Mouse (Mus musculus): ENCODE measurements around the gene Gipc3. TPM values are rescaled to one million over a fixed set of nuclear protein-coding genes. Genes with fewer than 3 reads are reported as not detected.

Gipc3 gene
- polyA plus RNA-seq, 1 experiment from 2014 or later, result 0.06 TPM

GRCm38 (mm10) chr10:81366477-81367206 is 23.6 kb upstream of the Gipc3 start:
- Histone ChIP-seq H3K4me1 (replicated peaks; ENCODE audit: control insufficient read depth, insufficient read depth) (peaks cover 4% of the 10 kb centered on the region; the same call in 1 of the 2 replicates), H3K9me3 (ENCODE audit: control insufficient read depth, low read length) (no peaks in the 10 kb centered on the region), H3K4me2 (replicated peaks; ENCODE audit: low read depth) (no peak overlapping the region), H3K4me3 (ENCODE audit: low read depth, low read length) (no peak overlapping the region), H3K27me3 (ENCODE audit: control insufficient read depth, insufficient read depth, low read length) (no peaks in the 10 kb centered on the region), H3K36me3 (ENCODE audit: control insufficient read depth, insufficient read depth, low read length) (peaks cover 38% of the 10 kb centered on the region), H3K27ac (replicated peaks) (peak overlapping the region; percentile 82), H3K9ac (ENCODE audit: low read length) (no peak overlapping the region)
- no peak for DNase-seq (ENCODE audit: low spot score)
- ATAC-seq (ENCODE audit: low FRiP score, low TSS enrichment), result no peak; the same call in 1 of the 2 replicates
- TF ChIP-seq CTCF (IDR thresholded peaks at IDR 0.05; ENCODE audit: low read depth) (no peak), EP300 (optimal IDR thresholded peaks at IDR 0.05) (no peak)
- 69% methylated on average over 6 of the region's 6 CpGs for WGBS

- TF ChIP-seq CTCF (IDR thresholded peaks at IDR 0.05; ENCODE audit: low read depth) (no peak), EP300 (optimal IDR thresholded peaks at IDR 0.05) (no peak)
- DNase-seq (ENCODE audit: low spot score) (peak; percentile 68), ATAC-seq (ENCODE audit: low FRiP score, low TSS enrichment) (peak; percentile 38)
- H3K27ac ChIP-seq (replicated peaks), result peak within 1 kb of the TSS; percentile 82
- WGBS, result 30% methylated on average over 12 of the region's 12 CpGs
- H3K9ac ChIP-seq (ENCODE audit: low read length), result peak within 1 kb of the TSS; percentile 60
- peaks cover 4% of the 10 kb centered on the region; the same call in 1 of the 2 replicates for H3K4me1 ChIP-seq (replicated peaks; ENCODE audit: control insufficient read depth, insufficient read depth)
- H3K27me3 ChIP-seq (ENCODE audit: control insufficient read depth, insufficient read depth, low read length), result no peaks in the 10 kb centered on the region
- H3K9me3 ChIP-seq (ENCODE audit: control insufficient read depth, low read length), result no peaks in the 10 kb centered on the region
- peaks cover 35% of the 10 kb centered on the region for H3K36me3 ChIP-seq (ENCODE audit: control insufficient read depth, insufficient read depth, low read length)
- peak within 1 kb of the TSS; percentile 59 for H3K4me2 ChIP-seq (replicated peaks; ENCODE audit: low read depth)
- H3K4me3 ChIP-seq (ENCODE audit: low read depth, low read length), result peak within 1 kb of the TSS; percentile 35
These were observed 22.8 kb upstream of the Gipc3 start, which contains the start of gene 4930404N11Rik for GRCm38 (mm10) chr10:81365672-81366476. Gene 4930404N11Rik (minus strand): TSS chr10:81365816.

GRCm38 (mm10) chr10:81365073-81365472 is 22.0 kb upstream of the Gipc3 start:
- TF ChIP-seq EP300 (optimal IDR thresholded peaks at IDR 0.05) (no peak), CTCF (IDR thresholded peaks at IDR 0.05; ENCODE audit: low read depth) (no peak)
- peak; percentile 1; the same call in 1 of the 2 replicates for ATAC-seq (ENCODE audit: low FRiP score, low TSS enrichment)
- Histone ChIP-seq H3K4me1 (replicated peaks; ENCODE audit: control insufficient read depth, insufficient read depth) (peaks cover 4% of the 10 kb centered on the region), H3K9ac (ENCODE audit: low read length) (peak overlapping the region; percentile 60), H3K4me2 (replicated peaks; ENCODE audit: low read depth) (peak overlapping the region; percentile 59), H3K27me3 (ENCODE audit: control insufficient read depth, insufficient read depth, low read length) (no peaks in the 10 kb centered on the region), H3K4me3 (ENCODE audit: low read depth, low read length) (no peak overlapping the region), H3K9me3 (ENCODE audit: control insufficient read depth, low read length) (no peaks in the 10 kb centered on the region), H3K36me3 (ENCODE audit: control insufficient read depth, insufficient read depth, low read length) (peaks cover 27% of the 10 kb centered on the region), H3K27ac (replicated peaks) (peak overlapping the region; percentile 82)
- WGBS, result 30% methylated on average over 4 of the region's 4 CpGs
- no peak for DNase-seq (ENCODE audit: low spot score)

GRCm38 (mm10) chr10:81364666-81365065 is 21.6 kb upstream of the Gipc3 start:
- Histone ChIP-seq H3K4me3 (ENCODE audit: low read depth, low read length) (peak overlapping the region; percentile 35), H3K9me3 (ENCODE audit: control insufficient read depth, low read length) (no peaks in the 10 kb centered on the region), H3K4me2 (replicated peaks; ENCODE audit: low read depth) (peak overlapping the region; percentile 59), H3K27ac (replicated peaks) (peak overlapping the region; percentile 82), H3K9ac (ENCODE audit: low read length) (peak overlapping the region; percentile 60), H3K27me3 (ENCODE audit: control insufficient read depth, insufficient read depth, low read length) (no peaks in the 10 kb centered on the region), H3K36me3 (ENCODE audit: control insufficient read depth, insufficient read depth, low read length) (peaks cover 23% of the 10 kb centered on the region), H3K4me1 (replicated peaks; ENCODE audit: control insufficient read depth, insufficient read depth) (peaks cover 4% of the 10 kb centered on the region)
- TF ChIP-seq CTCF (IDR thresholded peaks at IDR 0.05; ENCODE audit: low read depth), result no peak
- ATAC-seq (ENCODE audit: low FRiP score, low TSS enrichment), result peak; percentile 43
- peak; percentile 88 for DNase-seq (ENCODE audit: low spot score)
- 8% methylated on average over 28 of the region's 28 CpGs for WGBS

GRCm38 (mm10) chr10:81363436-81364346 is 20.6 kb upstream of the Gipc3 start:
- DNase-seq (ENCODE audit: low spot score) (no peak), ATAC-seq (ENCODE audit: low FRiP score, low TSS enrichment) (no peak)
- Histone ChIP-seq H3K4me3 (ENCODE audit: low read depth, low read length) (peak overlapping the region; percentile 35), H3K27me3 (ENCODE audit: control insufficient read depth, insufficient read depth, low read length) (no peaks in the 10 kb centered on the region), H3K9ac (ENCODE audit: low read length) (peak overlapping the region; percentile 60), H3K4me1 (replicated peaks; ENCODE audit: control insufficient read depth, insufficient read depth) (peaks cover 4% of the 10 kb centered on the region), H3K9me3 (ENCODE audit: control insufficient read depth, low read length) (no peaks in the 10 kb centered on the region), H3K27ac (replicated peaks) (peak overlapping the region; percentile 82), H3K4me2 (replicated peaks; ENCODE audit: low read depth) (peak overlapping the region; percentile 59), H3K36me3 (ENCODE audit: control insufficient read depth, insufficient read depth, low read length) (peaks cover 14% of the 10 kb centered on the region)
- WGBS, result 13% methylated on average over 54 of the region's 54 CpGs
- TF ChIP-seq EP300 (optimal IDR thresholded peaks at IDR 0.05) (no peak), CTCF (IDR thresholded peaks at IDR 0.05; ENCODE audit: low read depth) (no peak)

Measured in stomach, postnatal 0 days (tissue).